Mouse (Mus musculus) frontal cortex, postnatal 36 days (tissue): Measurements from ENCODE around the gene Ppard.

Experiments
- DNase-seq, 2 experiments: peaks; one replicate each; pipeline ENCODE4 v3.0.0; 2022; ENCODE audit warnings: low spot score in 2 of 2

Ppard gene

GRCm38 (mm10) chr17:28254804-28255203, 22.3 kb downstream of the Ppard start:
- no peak for DNase-seq

GRCm38 (mm10) chr17:28255651-28256050, 23.2 kb downstream of the Ppard start:
- no peak for DNase-seq

- DNase-seq: no peak
Observed at GRCm38 (mm10) chr17:28256651-28257328, 24.3 kb downstream of the Ppard start.

- DNase-seq: no peak
Observed at GRCm38 (mm10) chr17:28258325-28258724, 25.8 kb downstream of the Ppard start.

GRCm38 (mm10) chr17:28259890-28260542, 27.5 kb downstream of the Ppard start:
- DNase-seq: no peak

GRCm38 (mm10) chr17:28260543-28260909, 28.0 kb downstream of the Ppard start:
- DNase-seq: no peak

- DNase-seq: no peak
Observed at GRCm38 (mm10) chr17:28261795-28262194, 29.3 kb downstream of the Ppard start.

GRCm38 (mm10) chr17:28263181-28263894, 30.8 kb downstream of the Ppard start:
- peak in 1 of 2 experiments; percentile 50 for DNase-seq

- no peak for DNase-seq
Observed at GRCm38 (mm10) chr17:28267251-28267650, 34.8 kb downstream of the Ppard start.

- no peak for DNase-seq
Observed at GRCm38 (mm10) chr17:28270165-28270564, 37.7 kb downstream of the Ppard start.

- DNase-seq: no peak
Observed at GRCm38 (mm10) chr17:28271537-28272266, 39.2 kb downstream of the Ppard start.

GRCm38 (mm10) chr17:28272281-28272680, 39.8 kb downstream of the Ppard start:
- DNase-seq: no peak

- no peak for DNase-seq
Observed at GRCm38 (mm10) chr17:28272837-28273236, 40.3 kb downstream of the Ppard start.

GRCm38 (mm10) chr17:28274739-28275138, 42.2 kb downstream of the Ppard start:
- no peak for DNase-seq

- DNase-seq: no peak
Observed at GRCm38 (mm10) chr17:28277226-28277625, 44.7 kb downstream of the Ppard start.

- DNase-seq: no peak
Observed at GRCm38 (mm10) chr17:28277721-28278120, 45.2 kb downstream of the Ppard start.

- DNase-seq: no peak
Observed at GRCm38 (mm10) chr17:28278156-28278555, 45.7 kb downstream of the Ppard start.

- DNase-seq: no peak
Observed at GRCm38 (mm10) chr17:28279236-28279635, 46.7 kb downstream of the Ppard start.

GRCm38 (mm10) chr17:28279780-28280422, 47.4 kb downstream of the Ppard start:
- no peak for DNase-seq

GRCm38 (mm10) chr17:28280423-28280800, 47.9 kb downstream of the Ppard start:
- DNase-seq: no peak

- DNase-seq: no peak
Observed at GRCm38 (mm10) chr17:28280831-28281377, 48.4 kb downstream of the Ppard start.
